ENCODE assay signal across 8 mouse cellular contexts in the genomic region with DNA sequence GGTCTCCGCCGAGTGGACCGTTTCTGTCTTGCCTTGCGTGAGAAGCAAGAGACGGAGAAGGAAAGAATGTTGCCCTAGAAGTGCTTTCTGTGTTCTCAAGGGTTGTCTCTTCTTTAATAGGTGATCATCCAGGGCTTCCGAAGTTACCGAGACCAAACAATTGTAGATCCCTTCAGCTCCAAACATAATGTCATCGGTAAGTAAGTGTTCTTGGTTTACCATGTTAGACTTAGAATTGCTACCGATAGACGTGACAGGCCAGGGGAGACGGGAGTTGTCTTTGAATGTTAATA. TPM values are rescaled to one million over a fixed set of nuclear protein-coding genes. Genes with fewer than 3 reads are reported as not detected.
DNase-seq lines count a peak whose midpoint lies in the region; ATAC-seq and TF ChIP-seq lines count a peak whose summit lies in the region.

No protein-coding gene starts in this region.

- H3K27me3 ChIP-seq in heart, adult 2 months (ENCODE audit: control insufficient read depth, insufficient read depth, low read length) = no peaks in the 10 kb centered on the region
- no peaks in the 10 kb centered on the region for H3K27me3 ChIP-seq in forebrain, embryonic 10.5 days (ENCODE audit: poor library complexity, severe bottlenecking)
- H3K27me3 ChIP-seq in liver, embryonic 12.5 days (replicated peaks) = no peaks in the 10 kb centered on the region

- no peak for TF ChIP-seq POLR2A in heart, adult 2 months (IDR thresholded peaks at IDR 0.05; ENCODE audit: insufficient read depth, low read depth, low read length)

- TF ChIP-seq CTCF in heart, adult 2 months (IDR thresholded peaks at IDR 0.05) = no peak

- no peaks in the 10 kb centered on the region for H3K9me3 ChIP-seq in forebrain, embryonic 10.5 days
- H3K9me3 ChIP-seq in liver, embryonic 12.5 days (replicated peaks) = no peaks in the 10 kb centered on the region

- H3K27ac ChIP-seq in heart, adult 2 months = peak overlapping the region; percentile 99
- peak overlapping the region; percentile 99 for H3K27ac ChIP-seq in forebrain, embryonic 10.5 days
- H3K27ac ChIP-seq in liver, embryonic 12.5 days = peak overlapping the region; percentile 97

- peaks cover 12% of the 10 kb centered on the region for H3K36me3 ChIP-seq in heart, adult 2 months (ENCODE audit: control insufficient read depth, insufficient read depth, low read length)
- peaks cover 46% of the 10 kb centered on the region for H3K36me3 ChIP-seq in forebrain, embryonic 10.5 days (replicated peaks)
- peaks cover 38% of the 10 kb centered on the region for H3K36me3 ChIP-seq in liver, embryonic 12.5 days

- no peak for DNase-seq in heart, adult 2 months
- DNase-seq in heart, postnatal 4 days = no peak
- peak; percentile 34 for DNase-seq in 3T3-L1 (ENCODE audit: low read depth, low spot score)
- DNase-seq in forebrain, embryonic 10.5 days (ENCODE audit: extremely low spot score, low spot score) = no peak
- no peak for DNase-seq in adrenal gland, postnatal 4 days (ENCODE audit: low spot score in 2 of 2)
- no peak for DNase-seq in frontal cortex, postnatal 36 days (ENCODE audit: low spot score in 2 of 2)
- DNase-seq in thymus, postnatal 25 days = no peak

- intact Hi-C loops in heart, adult 2 months (cut with DNase I) = loop anchor here (5.0 kb wide), 1 partner anchor 36 kb away; no protein-coding TSS in a partner anchor

- peaks cover 6% of the 10 kb centered on the region for H3K4me1 ChIP-seq in heart, adult 2 months (ENCODE audit: control insufficient read depth, insufficient read depth, low read length)
- peaks cover 17% of the 10 kb centered on the region for H3K4me1 ChIP-seq in forebrain, embryonic 10.5 days
- peaks cover 40% of the 10 kb centered on the region for H3K4me1 ChIP-seq in liver, embryonic 12.5 days

- ATAC-seq in liver, embryonic 12.5 days = no peak

- peak overlapping the region; percentile 99 for H3K9ac ChIP-seq in heart, adult 2 months (ENCODE audit: low read depth, low read length)
- H3K9ac ChIP-seq in liver, embryonic 12.5 days = peak overlapping the region; percentile 98

- 5% methylated on average over 11 of the region's 11 CpGs for WGBS in heart, adult 2 months
- WGBS in forebrain, embryonic 10.5 days = 24% methylated on average over 11 of the region's 11 CpGs
- WGBS in liver, embryonic 12.5 days (ENCODE audit: insufficient replicate concordance) = 8% methylated on average over 11 of the region's 11 CpGs

- peak overlapping the region; percentile 75 for H3K4me2 ChIP-seq in liver, embryonic 12.5 days

- H3K79me2 ChIP-seq in heart, adult 2 months (replicated peaks; ENCODE audit: control insufficient read depth, insufficient read depth, low read length) = peaks cover 5% of the 10 kb centered on the region; the same call in 1 of the 2 replicates

- no peak for TF ChIP-seq EP300 in heart, adult 2 months (IDR thresholded peaks at IDR 0.05; ENCODE audit: insufficient read depth, low read depth, low read length)

- H3K4me3 ChIP-seq in heart, adult 2 months = peak overlapping the region; percentile 86
- peak overlapping the region; percentile 100 for H3K4me3 ChIP-seq in forebrain, embryonic 10.5 days
- H3K4me3 ChIP-seq in liver, embryonic 12.5 days = peak overlapping the region; percentile 98

RNA-seq across cellular contexts. Expression of a gene that starts 1.1 kb away (rescaled TPM):
- total RNA-seq in heart, adult 2 months (2021) = 10 to 100 TPM; 20.4 to 20.6 TPM
- polyA plus RNA-seq in heart, adult 2 months (2012; rRNA removed) = 3.4 and 6.1 TPM in 2 replicates
- total RNA-seq in heart, postnatal 4 days (2021) = 10 to 100 TPM; 33.2 to 34.2 TPM
- polyA plus RNA-seq in forebrain, embryonic 10.5 days (2016; fragmentation: Nextera tagmentation; extraction: Ambion mirVana) = 81.4 and 87.6 TPM in 2 replicates
- 52.9 and 53.3 TPM in 2 replicates for polyA plus RNA-seq in liver, embryonic 12.5 days (2016; fragmentation: Nextera tagmentation; extraction: Ambion mirVana)
- total RNA-seq in adrenal gland, postnatal 4 days (2021) = 10 to 100 TPM; 49.4 to 55.9 TPM

RNA-seq across cellular contexts. Expression of a gene that starts 12.4 kb away (rescaled TPM):
- total RNA-seq in heart, adult 2 months (2021) = 10 to 100 TPM; 65.8 to 74.1 TPM
- polyA plus RNA-seq in heart, adult 2 months (2012; rRNA removed) = 155 and 162 TPM in 2 replicates
- total RNA-seq in heart, postnatal 4 days (2021) = 100 to 1,000 TPM; 124 to 126 TPM
- 635 and 662 TPM in 2 replicates for polyA plus RNA-seq in forebrain, embryonic 10.5 days (2016; fragmentation: Nextera tagmentation; extraction: Ambion mirVana)
- 289 and 313 TPM in 2 replicates for polyA plus RNA-seq in liver, embryonic 12.5 days (2016; fragmentation: Nextera tagmentation; extraction: Ambion mirVana)
- total RNA-seq in adrenal gland, postnatal 4 days (2021) = 10 to 100 TPM; 88.1 to 98.9 TPM
